Mouse (Mus musculus) lung, postnatal 4 days (tissue): Measurements from ENCODE around the gene Flt3.

Source experiments
- DNase-seq, 2 experiments: peaks; one replicate each; pipeline ENCODE4 v3.0.0; 2021

Flt3 gene

DNA sequence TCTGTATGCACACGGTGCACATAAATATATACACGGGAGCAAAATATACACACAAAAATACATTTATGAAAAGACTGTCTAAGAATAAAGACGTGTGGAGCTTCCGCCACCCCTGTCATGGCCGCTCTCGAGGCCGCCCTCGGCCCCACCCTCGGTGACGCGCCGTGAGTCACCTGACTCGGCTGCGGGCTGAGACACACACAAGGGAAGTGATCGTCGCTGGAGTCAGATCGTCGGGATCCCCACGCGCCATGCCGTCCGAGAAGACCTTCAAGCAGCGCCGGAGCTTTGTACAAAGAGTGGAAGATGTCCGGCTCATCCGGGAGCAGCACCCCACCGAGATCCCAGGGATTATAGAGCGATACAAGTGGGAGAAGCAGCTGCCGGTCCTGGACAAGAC is 8.4 kb upstream of the Flt3 start:
- DNase-seq = peak; percentile 28 to 33

- no peak for DNase-seq
These were observed 5.8 kb upstream of the Flt3 start for GRCm38 (mm10) chr5:147406135-147406534.

- peak in 1 of 2 experiments; percentile 56 for DNase-seq
These were observed 2.2 kb upstream of the Flt3 start for GRCm38 (mm10) chr5:147402505-147402904.

GRCm38 (mm10) chr5:147401024-147401423 is 735 bp upstream of the Flt3 start:
- DNase-seq = no peak

- no peak for DNase-seq
These were observed 253 bp upstream of the Flt3 start for GRCm38 (mm10) chr5:147400505-147400979.

- DNase-seq = no peak
These were observed 5.2 kb downstream of the Flt3 start for GRCm38 (mm10) chr5:147395050-147395449.

GRCm38 (mm10) chr5:147392667-147393213 is 7.5 kb downstream of the Flt3 start:
- no peak for DNase-seq

DNA sequence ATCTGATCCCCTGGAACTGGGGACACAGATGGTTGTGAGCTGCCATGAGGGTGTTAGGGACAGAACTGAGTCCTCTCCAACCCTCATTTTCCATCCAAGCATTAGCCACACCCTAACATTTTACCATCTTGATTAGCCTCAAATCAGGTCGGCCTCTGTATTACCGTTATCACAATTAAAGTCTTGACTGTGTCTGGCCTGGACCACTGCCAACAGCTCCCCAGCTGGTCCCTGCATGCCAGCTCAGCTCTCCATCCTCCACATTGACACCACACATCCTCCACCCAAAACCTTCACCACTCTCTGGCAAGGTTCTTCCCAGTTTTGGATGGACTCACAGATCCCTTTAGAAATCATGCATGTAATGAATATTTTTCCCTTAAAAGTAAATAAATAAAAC is 9.5 kb downstream of the Flt3 start:
- no peak for DNase-seq

- DNase-seq = no peak
These were observed 11.2 kb downstream of the Flt3 start for GRCm38 (mm10) chr5:147389052-147389451.

DNA sequence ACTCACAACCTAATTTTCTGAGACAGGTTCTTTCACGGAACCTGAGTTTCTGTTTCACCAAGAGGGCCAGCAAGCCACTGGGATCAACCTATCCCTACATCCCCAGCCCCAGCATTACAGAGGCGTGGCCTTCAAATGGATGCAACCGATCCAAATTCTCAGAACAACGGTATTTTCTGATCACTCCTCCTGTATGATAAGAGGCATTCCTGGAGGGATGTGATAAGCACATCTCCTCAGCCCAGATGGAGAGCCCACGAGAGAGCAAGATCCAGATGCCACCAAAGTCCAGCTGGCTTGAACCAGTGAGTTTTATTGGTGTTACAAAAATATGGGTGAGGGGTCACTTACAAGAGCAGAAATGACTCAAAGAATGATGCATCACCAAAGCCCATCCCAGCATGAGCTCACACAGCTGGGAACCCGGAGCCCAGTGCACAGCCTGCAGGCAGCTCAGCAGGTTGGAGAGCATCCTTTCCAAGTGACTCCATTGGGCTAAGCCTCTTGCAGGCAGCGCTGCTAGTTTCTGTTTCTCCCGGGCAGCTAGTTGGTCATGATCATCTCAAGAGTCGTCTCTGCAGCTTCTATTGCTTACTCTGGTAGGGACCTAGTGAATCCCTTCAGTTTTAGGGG is 11.8 kb downstream of the Flt3 start:
- DNase-seq = no peak

DNA sequence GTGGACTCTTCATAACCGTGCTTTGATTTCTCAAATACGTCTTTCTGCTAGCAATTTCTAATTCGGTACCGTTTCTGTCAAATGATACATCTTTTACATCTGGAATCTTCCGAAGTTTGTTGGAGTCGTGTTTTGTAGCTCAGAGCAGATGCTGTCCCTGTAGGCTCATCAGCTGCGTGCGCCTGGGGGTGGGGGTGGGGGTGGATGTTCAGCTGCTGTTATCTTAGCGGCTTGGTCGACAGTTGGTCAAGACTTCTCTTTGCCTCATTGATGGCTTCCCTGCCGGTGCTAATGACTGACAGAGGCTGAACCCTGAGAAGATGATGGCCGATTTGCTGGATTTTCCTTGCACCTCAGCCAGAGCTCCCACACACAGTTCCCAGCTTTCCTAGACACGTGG is 13.4 kb downstream of the Flt3 start:
- DNase-seq = no peak

GRCm38 (mm10) chr5:147381396-147381795 is 18.9 kb downstream of the Flt3 start:
- DNase-seq = no peak

DNA sequence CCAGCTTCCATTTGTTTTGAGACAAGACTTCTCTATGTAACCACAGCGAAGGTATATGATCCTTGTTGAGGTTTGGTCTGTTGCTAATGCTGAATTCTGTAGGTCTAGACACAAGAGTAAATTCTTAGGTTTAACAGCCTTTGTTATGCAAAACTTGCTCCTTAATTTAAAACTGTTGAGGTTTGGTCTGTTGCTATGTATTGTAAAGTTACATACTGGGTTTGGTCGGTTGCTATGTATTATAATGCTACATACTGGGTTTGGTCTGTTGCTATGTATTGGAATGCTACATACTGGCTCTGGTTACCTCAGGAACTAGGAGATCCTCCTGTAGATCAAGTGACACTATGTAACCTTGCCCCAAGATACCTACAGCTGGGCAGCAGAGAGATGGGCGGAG is 20.8 kb downstream of the Flt3 start:
- no peak for DNase-seq

GRCm38 (mm10) chr5:147370276-147370675 is 30.0 kb downstream of the Flt3 start:
- DNase-seq = no peak

GRCm38 (mm10) chr5:147368221-147368620 is 32.1 kb downstream of the Flt3 start:
- DNase-seq = no peak

DNA sequence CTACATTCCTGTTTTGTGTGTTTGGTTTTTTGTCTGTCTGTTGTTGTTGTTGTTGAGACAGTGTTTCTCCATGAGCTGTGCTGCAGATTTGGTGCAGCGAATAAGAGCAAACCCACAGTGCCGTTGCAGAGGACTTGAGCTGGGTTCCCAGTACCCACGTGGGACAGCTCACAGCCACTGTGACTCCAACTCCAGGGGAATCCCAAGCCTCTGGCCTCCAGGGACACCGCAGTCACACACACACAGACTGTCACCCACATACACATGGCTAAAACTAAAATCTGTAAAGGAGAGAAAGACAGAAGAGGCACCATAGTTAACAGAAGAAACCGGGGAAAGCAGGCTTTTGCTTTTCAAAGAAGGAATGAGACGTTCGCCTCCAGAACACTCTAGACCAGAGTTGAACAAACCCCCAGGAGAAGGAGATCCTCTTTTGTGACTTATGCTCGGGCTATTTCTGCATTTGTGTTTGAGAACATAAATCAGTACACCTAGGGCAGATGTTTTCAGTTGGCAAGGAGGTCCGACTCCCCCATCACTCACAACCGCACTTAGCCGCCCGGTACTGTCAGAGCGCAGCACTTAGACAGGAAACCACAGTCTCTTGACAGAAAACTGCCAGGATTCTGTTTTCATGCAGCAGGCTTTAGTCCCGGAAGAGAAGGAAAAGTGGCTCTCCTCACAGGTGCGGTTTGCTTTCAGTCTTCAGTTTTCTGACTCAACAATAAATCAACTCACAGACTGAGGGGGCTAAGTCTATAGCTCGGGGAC is 34.1 kb downstream of the Flt3 start:
- DNase-seq = no peak

DNA sequence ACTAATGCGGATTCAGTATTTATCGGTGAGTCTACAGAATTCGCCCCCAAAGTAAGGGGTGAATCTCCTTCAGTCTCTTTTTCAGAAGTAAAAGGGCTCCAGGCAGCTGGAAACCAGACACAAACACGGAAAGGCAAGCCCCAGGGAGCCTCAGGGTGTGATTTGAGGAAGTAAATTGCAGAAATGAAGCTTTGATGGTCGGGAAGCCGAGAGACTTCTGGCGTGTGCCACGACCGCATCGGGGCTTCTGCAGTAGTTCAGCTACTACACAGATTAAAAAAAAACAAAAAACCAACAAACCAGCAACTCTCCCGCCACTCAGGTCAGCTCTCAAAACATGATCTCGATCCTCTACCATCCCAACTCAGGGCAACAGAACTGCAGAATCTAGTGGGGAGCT is 37.2 kb downstream of the Flt3 start:
- DNase-seq = peak; percentile 27 to 47

DNA sequence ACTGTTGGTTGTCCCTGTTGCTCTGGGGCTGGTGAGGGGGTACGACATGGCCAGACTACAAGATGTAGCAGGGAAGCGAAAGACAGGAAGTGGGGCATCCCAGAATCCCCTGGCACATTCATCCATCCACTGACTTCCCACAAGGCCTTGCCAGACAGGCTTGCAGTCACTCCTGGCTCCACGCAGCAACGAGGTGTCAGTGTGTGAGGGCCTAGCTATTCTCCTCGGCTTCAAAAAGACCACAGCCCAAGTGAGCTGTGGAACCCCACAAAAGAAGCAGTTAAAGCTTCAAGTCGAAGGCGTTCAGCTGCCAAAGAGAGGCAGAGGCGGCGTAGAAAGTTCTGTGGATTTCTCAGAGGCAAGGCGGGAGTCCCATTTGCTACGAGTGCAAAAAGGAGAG is 41.8 kb downstream of the Flt3 start:
- DNase-seq = no peak

DNA sequence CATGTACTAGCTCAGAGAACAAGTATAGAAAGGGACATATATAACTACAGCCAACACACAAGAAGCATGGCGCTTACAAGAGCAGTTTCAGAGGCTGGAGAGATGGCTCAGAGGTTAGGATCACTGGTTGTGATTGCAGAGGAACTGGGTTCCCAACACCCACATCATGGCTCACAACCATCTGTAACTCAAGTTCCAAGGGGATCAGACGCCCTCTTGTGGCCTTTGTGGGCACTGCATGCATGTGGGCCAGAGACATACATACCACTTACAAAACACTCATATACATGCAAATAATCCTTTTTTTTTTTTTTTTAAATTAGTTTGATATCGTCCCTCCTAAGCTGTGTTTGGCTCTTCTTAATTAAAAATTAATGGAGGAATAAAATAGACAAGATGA is 42.8 kb downstream of the Flt3 start:
- DNase-seq = peak in 1 of 2 experiments; percentile 21

DNA sequence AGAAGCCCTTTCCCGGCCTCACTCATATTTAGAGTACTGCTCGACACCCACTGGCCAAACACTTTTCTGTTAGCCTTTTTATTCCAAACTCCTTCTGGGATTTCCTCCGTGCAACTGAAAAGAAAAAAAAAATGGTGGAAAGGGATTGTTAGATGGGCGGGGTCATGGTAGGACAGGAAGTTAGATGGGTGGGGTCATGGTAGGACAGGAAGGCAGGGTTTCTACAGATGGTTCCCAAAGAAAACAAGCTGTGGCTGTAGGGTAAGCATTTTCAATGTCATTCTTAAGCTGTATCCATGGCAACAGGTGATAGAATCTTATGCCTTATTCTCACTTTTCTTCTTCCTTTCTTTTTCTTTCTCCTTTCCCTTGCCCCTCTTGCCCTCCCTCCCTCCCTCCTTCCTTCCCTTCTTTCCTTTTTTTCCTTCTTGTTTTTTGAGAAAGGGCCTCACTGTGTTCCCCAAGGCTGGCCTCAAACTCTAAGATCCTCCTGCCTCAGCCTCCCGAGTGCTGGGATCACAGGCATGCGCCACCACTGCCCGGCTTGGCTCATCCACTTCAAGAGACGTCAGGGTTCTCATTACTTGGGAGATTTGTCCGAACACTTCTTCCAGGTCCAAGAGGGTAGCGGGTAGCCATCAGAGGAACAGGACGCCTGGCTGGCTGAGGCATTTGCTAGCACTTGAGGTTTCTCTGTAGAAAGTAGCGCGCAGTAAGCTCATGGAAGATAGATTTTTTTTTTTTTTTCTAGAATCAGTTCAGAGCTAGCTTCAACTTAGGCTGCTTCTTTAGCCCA is 43.8 kb downstream of the Flt3 start:
- DNase-seq = no peak

- DNase-seq = no peak
These were observed 44.5 kb downstream of the Flt3 start for GRCm38 (mm10) chr5:147355788-147356187.

- DNase-seq = no peak
These were observed 45.3 kb downstream of the Flt3 start for GRCm38 (mm10) chr5:147354985-147355384.

DNA sequence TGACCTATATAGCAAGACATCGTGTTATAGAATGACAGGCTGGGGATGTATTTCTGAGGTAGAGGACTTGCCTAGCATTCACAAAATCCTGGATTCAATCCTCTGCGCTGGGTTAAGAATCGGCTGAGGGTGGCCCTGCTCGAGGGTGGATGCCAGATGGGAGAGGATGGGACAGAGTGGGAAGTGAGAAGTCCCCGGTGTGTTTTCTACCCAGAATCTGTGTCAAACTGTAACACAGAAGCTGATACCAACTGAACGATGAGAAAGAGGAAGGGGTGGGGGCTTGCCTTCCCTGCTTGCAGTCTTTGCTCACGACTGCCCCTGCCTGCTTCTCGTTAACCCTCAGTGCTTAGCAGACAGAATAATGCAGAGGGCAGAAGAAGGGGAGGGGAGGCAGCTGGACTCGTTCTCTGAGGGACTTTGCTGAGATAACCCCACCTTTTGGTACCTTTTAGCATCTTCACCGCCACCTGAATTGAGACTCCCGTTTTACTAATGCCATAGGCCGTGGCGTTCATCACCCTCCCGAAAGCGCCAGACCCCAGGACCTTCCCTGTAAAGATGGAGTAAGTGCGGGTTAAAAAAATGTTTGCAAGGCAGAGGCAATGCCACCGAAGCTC is 46.0 kb downstream of the Flt3 start:
- DNase-seq = no peak
